Mouse (Mus musculus) myocyte (in vitro differentiated cells): ENCODE data around the gene Selenom.

Experiments used
- E2F4 ChIP-seq: IDR thresholded peaks from one replicate; pipeline ENCODE4 v1.6.1; 2011; ENCODE audit warnings: mild to moderate bottlenecking, control low read depth, moderate library complexity; ENCODE audit not compliant: insufficient read depth
- MYOG ChIP-seq, 3 experiments: IDR thresholded peaks; one replicate each; pipeline ENCODE4 v1.6.1; 2011; ENCODE audit warnings: control low read depth in 2 of 3, low read depth in 2 of 3, mild to moderate bottlenecking in 2 of 3; ENCODE audit not compliant: insufficient read length in 2 of 3, control insufficient read depth in 1 of 3, insufficient read depth in 1 of 3
- POLR2A ChIP-seq: IDR thresholded peaks from one replicate; pipeline ENCODE4 v1.6.1; 2011; ENCODE audit warnings: low read depth, mild to moderate bottlenecking, control low read depth, moderate library complexity; ENCODE audit not compliant: insufficient read length
- POLR2AphosphoS2 ChIP-seq: IDR thresholded peaks from one replicate; pipeline ENCODE4 v1.6.1; 2011; ENCODE audit warnings: low read depth, control low read depth; ENCODE audit not compliant: insufficient read length
- USF1 ChIP-seq: IDR thresholded peaks from one replicate; pipeline ENCODE4 v1.6.1; 2011; ENCODE audit warnings: low read depth, mild to moderate bottlenecking, control low read depth, moderate library complexity

DNA sequence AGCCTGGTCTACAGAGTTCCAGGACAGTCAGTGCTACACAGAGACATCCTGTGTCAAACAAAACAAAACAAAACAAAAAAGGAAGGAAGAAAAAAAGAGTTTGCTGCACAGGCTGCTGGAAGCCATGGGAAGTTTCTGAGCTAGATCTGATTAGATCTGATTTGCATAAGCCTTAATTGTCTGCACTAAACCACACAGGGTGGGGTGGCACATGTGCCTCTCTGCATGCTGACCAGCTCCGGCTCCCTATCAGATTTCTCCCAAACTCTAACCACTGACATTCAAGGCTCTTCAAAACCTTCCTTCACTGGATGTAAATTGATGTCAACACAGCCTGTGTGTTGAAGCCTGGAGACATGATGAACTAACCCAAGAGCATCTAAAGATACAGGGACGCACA is 32.6 kb downstream of the Selenom start:
- TF ChIP-seq USF1 (no peak), POLR2A (no peak), MYOG (IDR thresholded peaks at IDR 0.05; ENCODE audit: control insufficient read depth in 1 of 3, insufficient read depth in 1 of 3, insufficient read length in 2 of 3, low read depth in 2 of 3) (no peak), E2F4 (no peak), POLR2AphosphoS2 (no peak)
